8 mouse cellular contexts compared by ENCODE assay signal in the genomic region with DNA sequence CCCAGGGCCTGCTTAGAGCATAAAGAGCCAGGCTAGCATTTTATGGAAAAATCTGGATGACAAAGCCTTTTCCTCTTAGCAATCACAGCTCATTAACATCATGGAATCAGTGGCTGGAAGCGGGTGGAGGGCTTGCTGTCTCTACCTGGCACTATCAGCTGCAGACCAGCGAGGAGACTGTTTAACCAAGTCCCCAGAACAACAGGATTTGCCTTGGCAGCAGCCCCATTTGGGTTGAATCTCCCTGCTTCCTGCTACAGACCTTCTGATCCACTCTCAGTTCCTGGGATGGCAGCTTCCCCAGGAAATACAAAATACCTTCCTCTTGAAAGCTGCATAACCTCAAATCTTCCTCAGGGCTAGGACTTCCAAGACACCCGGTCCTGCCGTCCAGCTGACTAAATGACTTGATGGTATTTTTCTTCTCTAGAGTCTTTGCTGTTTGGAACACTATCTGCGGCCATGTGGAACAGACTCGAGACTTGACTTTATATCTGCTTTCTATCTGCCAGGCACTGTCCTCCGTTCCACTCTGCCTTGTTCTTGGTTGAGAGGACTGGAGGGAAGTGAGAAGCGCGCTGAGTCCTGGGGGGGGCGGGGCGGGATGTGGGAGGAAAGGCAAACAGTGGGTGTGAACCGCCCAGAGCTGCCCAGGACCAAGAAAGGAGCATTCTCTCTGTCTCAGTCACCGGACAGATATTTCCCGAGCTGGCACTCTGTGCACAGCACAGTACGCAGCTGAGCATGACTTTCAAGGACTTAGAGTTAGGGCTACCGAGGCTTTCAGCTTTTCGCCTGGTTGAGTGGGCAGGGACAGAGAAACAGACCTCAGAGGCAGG. TPM values are rescaled to one million over a fixed set of nuclear protein-coding genes. Genes with fewer than 3 reads are reported as not detected.
DNase-seq lines count a peak whose midpoint lies in the region; ATAC-seq and TF ChIP-seq lines count a peak whose summit lies in the region.

No protein-coding gene starts in this region.

- 0 out of 2 replicates have a peak overlapping the region, but pooled peaks have one; percentile 22 for H3K4me2 ChIP-seq in forebrain, embryonic 11.5 days (ENCODE audit: low read depth, low read length, severe bottlenecking)
- H3K4me2 ChIP-seq in limb, embryonic 12.5 days, result peak overlapping the region; percentile 50
- 0 out of 2 replicates have a peak overlapping the region, but pooled peaks have one; percentile 17 for H3K4me2 ChIP-seq in midbrain, embryonic 13.5 days (replicated peaks)

- H3K9ac ChIP-seq in ES-E14 (ENCODE audit: insufficient read depth, low read depth, low read length, poor library complexity, severe bottlenecking), result peak overlapping the region; percentile 27; the same call in 1 of the 2 replicates
- peak overlapping the region; percentile 5; the same call in 1 of the 2 replicates for H3K9ac ChIP-seq in forebrain, embryonic 11.5 days (ENCODE audit: low read length)
- 0 out of 2 replicates have a peak overlapping the region, but pooled peaks have one; percentile 23 for H3K9ac ChIP-seq in limb, embryonic 12.5 days (replicated peaks)
- peak overlapping the region; percentile 21 for H3K9ac ChIP-seq in midbrain, embryonic 13.5 days (replicated peaks)

- H3K9me3 ChIP-seq in ES-E14 (ENCODE audit: control insufficient read depth, insufficient read depth, low read depth, low read length), result no peaks in the 10 kb centered on the region
- H3K9me3 ChIP-seq in forebrain, embryonic 11.5 days (ENCODE audit: control insufficient read depth, low read length), result no peaks in the 10 kb centered on the region
- H3K9me3 ChIP-seq in limb, embryonic 12.5 days, result no peaks in the 10 kb centered on the region
- no peaks in the 10 kb centered on the region for H3K9me3 ChIP-seq in midbrain, embryonic 13.5 days

- no peak for TF ChIP-seq POLR2A in brain, embryonic 14.5 days (IDR thresholded peaks at IDR 0.05; ENCODE audit: borderline replicate concordance, extremely low read depth, insufficient read depth, insufficient read length, poor library complexity, severe bottlenecking)

- peaks cover 2 to 8% of the 10 kb centered on the region in 2 experiments; a peak in 2 of 4 replicates for H3K4me1 ChIP-seq in ES-E14 (ENCODE audit: control insufficient read depth in 2 of 2, insufficient read depth in 2 of 2, low read length in 2 of 2, poor library complexity in 1 of 2)
- H3K4me1 ChIP-seq in forebrain, embryonic 11.5 days (replicated peaks; ENCODE audit: control insufficient read depth, insufficient read depth, low read length), result peaks cover 17% of the 10 kb centered on the region
- H3K4me1 ChIP-seq in limb, embryonic 12.5 days (replicated peaks), result peaks cover 37% of the 10 kb centered on the region
- peaks cover 44% of the 10 kb centered on the region for H3K4me1 ChIP-seq in midbrain, embryonic 13.5 days (replicated peaks)

- H3K27ac ChIP-seq in ES-E14 (ENCODE audit: insufficient read depth, low read depth, low read length, poor library complexity, severe bottlenecking), result no peak overlapping the region
- no peak overlapping the region for H3K27ac ChIP-seq in forebrain, embryonic 11.5 days (ENCODE audit: low read depth, low read length)
- peak overlapping the region; percentile 46; the same call in 1 of the 2 replicates for H3K27ac ChIP-seq in limb, embryonic 12.5 days
- peak overlapping the region; percentile 57 for H3K27ac ChIP-seq in midbrain, embryonic 13.5 days

- intact Hi-C loops in left cerebral cortex, postnatal 14 days (cut with DNase I), result no loop called here

- no peaks in the 10 kb centered on the region; the same call in 1 of the 2 replicates for H3K27me3 ChIP-seq in forebrain, embryonic 11.5 days (ENCODE audit: control insufficient read depth, insufficient read depth, low read length)
- peaks cover 20% of the 10 kb centered on the region for H3K27me3 ChIP-seq in limb, embryonic 12.5 days
- H3K27me3 ChIP-seq in midbrain, embryonic 13.5 days, result no peaks in the 10 kb centered on the region

- WGBS in forebrain, embryonic 11.5 days, result 17% methylated on average over 13 of the region's 17 CpGs
- WGBS in limb, embryonic 12.5 days, result 13% methylated on average over 13 of the region's 17 CpGs
- WGBS in midbrain, embryonic 13.5 days, result 12% methylated on average over 13 of the region's 17 CpGs

- ATAC-seq in forebrain, embryonic 11.5 days (replicated peaks; ENCODE audit: low FRiP score), result peak; percentile 72
- peak; percentile 40 to 70 for ATAC-seq in hematopoietic stem cell, adult 5-6 weeks (replicated peaks in 1 of 2; ENCODE audit: insufficient read depth in 1 of 2, low FRiP score in 2 of 2, low TSS enrichment in 1 of 2, low read depth in 1 of 2, poor library complexity in 2 of 2, severe bottlenecking in 2 of 2)
- ATAC-seq in limb, embryonic 12.5 days (ENCODE audit: insufficient number of reproducible peaks, insufficient read depth, low FRiP score, low TSS enrichment, low read depth), result no peak; the same call in 1 of the 2 replicates
- 0 out of 2 replicates have a peak, but pooled peaks have one; percentile 14 for ATAC-seq in midbrain, embryonic 13.5 days

- peak overlapping the region in 1 of 2 experiments; percentile 46; a peak in 2 of 4 replicates for H3K4me3 ChIP-seq in ES-E14 (ENCODE audit: insufficient read depth in 1 of 2, low read depth in 1 of 2, low read length in 2 of 2, poor library complexity in 1 of 2, severe bottlenecking in 1 of 2)
- H3K4me3 ChIP-seq in forebrain, embryonic 11.5 days (ENCODE audit: low read depth, low read length), result no peak overlapping the region
- no peak overlapping the region for H3K4me3 ChIP-seq in limb, embryonic 12.5 days (replicated peaks)
- no peak overlapping the region for H3K4me3 ChIP-seq in midbrain, embryonic 13.5 days (replicated peaks)

- no peaks in the 10 kb centered on the region for H3K36me3 ChIP-seq in ES-E14 (ENCODE audit: control insufficient read depth, insufficient read depth, low read length, poor library complexity, severe bottlenecking)
- H3K36me3 ChIP-seq in forebrain, embryonic 11.5 days (ENCODE audit: control insufficient read depth, insufficient read depth, low read length), result no peaks in the 10 kb centered on the region
- no peaks in the 10 kb centered on the region for H3K36me3 ChIP-seq in limb, embryonic 12.5 days
- no peaks in the 10 kb centered on the region for H3K36me3 ChIP-seq in midbrain, embryonic 13.5 days

- in situ Hi-C loops in ES-E14 (cut with MboI; ENCODE audit: low sequenced_read_pairs in 2 of 2, unreplicated experiment in 2 of 2), result no loop called here

- no peak for DNase-seq in ES-E14 (ENCODE audit: low read depth, low spot score)
- DNase-seq in brain, embryonic 14.5 days (ENCODE audit: low read depth), result peak; percentile 47
- no peak for DNase-seq in forebrain, embryonic 11.5 days (ENCODE audit: low spot score)
- peak; percentile 66 for DNase-seq in urinary bladder, postnatal 14 days (ENCODE audit: low spot score)
- DNase-seq in left cerebral cortex, postnatal 14 days (ENCODE audit: low spot score in 2 of 2), result no peak

- TF ChIP-seq CTCF in brain, embryonic 14.5 days (IDR thresholded peaks at IDR 0.05; ENCODE audit: borderline replicate concordance, extremely low read depth, insufficient read depth, insufficient read length), result no peak

TF ChIP-seq in ES-E14, 5 proteins besides CTCF, POLR2A, EP300 and RAD21:
- TF ChIP-seq ZC3H11A (IDR thresholded peaks at IDR 0.05; ENCODE audit: borderline replicate concordance, low read depth, low read length), result no peak

RNA-seq across cellular contexts. Expression of gene Calm2, which starts 12.4 kb away (rescaled TPM):
- total RNA-seq in ES-E14 (2012; rRNA removed), result 208 and 358 TPM in 2 replicates
- polyA plus RNA-seq in brain, embryonic 14.5 days (2012; rRNA removed), result 919 and 1,119 TPM in 2 replicates
- 1,239 and 1,306 TPM in 2 replicates for polyA plus RNA-seq in forebrain, embryonic 11.5 days (2014; fragmentation: Nextera tagmentation; extraction: Ambion mirVana)
- 1,542 and 1,560 TPM in 2 replicates for total RNA-seq in hematopoietic stem cell, adult 5-6 weeks (2017)
- 850 and 865 TPM in 2 replicates for polyA plus RNA-seq in limb, embryonic 12.5 days (2016; fragmentation: Nextera tagmentation; extraction: Ambion mirVana)
- polyA plus RNA-seq in midbrain, embryonic 13.5 days (2015; fragmentation: Nextera tagmentation; extraction: Ambion mirVana), result 1,571 and 1,689 TPM in 2 replicates
- total RNA-seq in left cerebral cortex, postnatal 14 days (2021), result 1,000 to 10,000 TPM; 2,367 to 2,382 TPM

RNA-seq across cellular contexts. Expression of gene Stpg4, which starts 31.6 kb away (rescaled TPM):
- not detected in 2 replicates for total RNA-seq in ES-E14 (2012; rRNA removed)
- 0.16 TPM in 1 of 2 replicates, not detected in the other for polyA plus RNA-seq in brain, embryonic 14.5 days (2012; rRNA removed)
- polyA plus RNA-seq in forebrain, embryonic 11.5 days (2014; fragmentation: Nextera tagmentation; extraction: Ambion mirVana), result not detected in 2 replicates
- total RNA-seq in hematopoietic stem cell, adult 5-6 weeks (2017), result 1.8 TPM in 1 of 2 replicates, not detected in the other
- polyA plus RNA-seq in limb, embryonic 12.5 days (2016; fragmentation: Nextera tagmentation; extraction: Ambion mirVana), result not detected in 2 replicates
- 0.37 TPM in 1 of 2 replicates, not detected in the other for polyA plus RNA-seq in midbrain, embryonic 13.5 days (2015; fragmentation: Nextera tagmentation; extraction: Ambion mirVana)
- total RNA-seq in left cerebral cortex, postnatal 14 days (2021), result not detected

Comparison
In these comparisons a context has a peak if more than half of its experiments do, and no peak if none do; other contexts are left out.
1. DNase-seq: peak in brain, embryonic 14.5 days (single experiment) and urinary bladder, postnatal 14 days (single experiment); none in ES-E14 (single experiment), forebrain, embryonic 11.5 days (single experiment) and left cerebral cortex, postnatal 14 days (0 of 2).
2. H3K27ac ChIP-seq: peak in limb, embryonic 12.5 days (single experiment) and midbrain, embryonic 13.5 days (single experiment); none in ES-E14 (single experiment) and forebrain, embryonic 11.5 days (single experiment).
3. Peak in every context shown above with its lines, with median percentiles within 50 percentile points of each other: H3K9ac ChIP-seq and H3K4me2 ChIP-seq.